Comparison of ENCODE assay signal across 35 mouse cellular contexts in genomic region chr12:110725051-110725450, GRCm38 (mm10). TPM values are rescaled to one million over a fixed set of nuclear protein-coding genes. Genes with fewer than 3 reads are reported as not detected.
"Had no signal": no experiment of that assay in that cellular context is flagged by ENCODE, and none has a peak within 500 bp of the region (broad histone marks: within the 10 kb centered on the region; RNA-seq: fewer than 3 reads in every experiment).

No protein-coding gene starts in this region.

- H3K4me1 ChIP-seq: heart, embryonic 12.5 days; hindbrain, embryonic 10.5 days; hindbrain, embryonic 12.5 days; intestine, embryonic 15.5 days had no signal

- H3K9ac ChIP-seq: heart, embryonic 12.5 days; hindbrain, embryonic 12.5 days; hindbrain, embryonic 14.5 days; intestine, embryonic 15.5 days; limb, embryonic 12.5 days had no signal

- H3K36me3 ChIP-seq: heart, embryonic 12.5 days; hindbrain, embryonic 10.5 days; hindbrain, embryonic 12.5 days; intestine, embryonic 15.5 days; limb, embryonic 10.5 days; limb, embryonic 12.5 days had no signal

- ATAC-seq: hindbrain, embryonic 16.5 days; inflammation-experienced regulatory T-cells, adult 6 months; intestine, postnatal 0 days had no signal

- H3K9me3 ChIP-seq: heart, embryonic 12.5 days; hindbrain, embryonic 10.5 days; hindbrain, embryonic 12.5 days; intestine, embryonic 15.5 days; limb, embryonic 10.5 days; limb, embryonic 12.5 days had no signal

- DNase-seq: gastrocnemius, postnatal 14 days; gastrocnemius, postnatal 36 days; heart, adult 11 months; heart, adult 2 months; heart, postnatal 10 days; heart, postnatal 4 days; kidney, adult 18-20 months; kidney, adult 8-10 months; kidney, postnatal 10 days; kidney, postnatal 25 days; kidney, postnatal 4 days; liver had no signal

- H3K27ac ChIP-seq: heart, adult 2 months; hindbrain, embryonic 10.5 days; hindbrain, embryonic 12.5 days; hindbrain, embryonic 14.5 days; intestine, embryonic 15.5 days; layer of hippocampus, adult 2 months; left cerebral cortex, adult 2 months; limb, embryonic 10.5 days; limb, embryonic 12.5 days had no signal

- H3K4me3 ChIP-seq: heart, adult 2 months; heart, embryonic 12.5 days; hindbrain, embryonic 10.5 days; hindbrain, embryonic 12.5 days; intestine, embryonic 15.5 days; layer of hippocampus, adult 2 months; left cerebral cortex, adult 2 months; limb, embryonic 10.5 days; limb, embryonic 12.5 days had no signal

- H3K4me2 ChIP-seq: heart, embryonic 12.5 days; hindbrain, embryonic 12.5 days; hindbrain, embryonic 14.5 days; intestine, embryonic 15.5 days; limb, embryonic 12.5 days; liver, embryonic 11.5 days had no signal

RNA-seq across cellular contexts. Expression of gene 1700001K19Rik, which starts 42.6 kb away (rescaled TPM):
- total RNA-seq: gastrocnemius, adult 18-20 months; gastrocnemius, postnatal 14 days; gastrocnemius, postnatal 36 days; heart, adult 2 months; heart, postnatal 10 days; heart, postnatal 25 days; heart, postnatal 4 days; layer of hippocampus, adult 2 months; layer of hippocampus, postnatal 10 days; layer of hippocampus, postnatal 25 days; left cerebral cortex, adult 2 months; left cerebral cortex, postnatal 14 days; left cerebral cortex, postnatal 36 days had no signal
- polyA plus RNA-seq: heart, embryonic 12.5 days; heart, embryonic 14.5 days; heart, embryonic 16.5 days; hindbrain, embryonic 10.5 days; hindbrain, embryonic 12.5 days; intestine, embryonic 15.5 days; intestine, postnatal 0 days; kidney, embryonic 14.5 days; kidney, embryonic 16.5 days; limb, embryonic 10.5 days; limb, embryonic 12.5 days; liver, embryonic 11.5 days had no signal
